Mouse (Mus musculus): ENCODE data around the gene Dock1.

DNA sequence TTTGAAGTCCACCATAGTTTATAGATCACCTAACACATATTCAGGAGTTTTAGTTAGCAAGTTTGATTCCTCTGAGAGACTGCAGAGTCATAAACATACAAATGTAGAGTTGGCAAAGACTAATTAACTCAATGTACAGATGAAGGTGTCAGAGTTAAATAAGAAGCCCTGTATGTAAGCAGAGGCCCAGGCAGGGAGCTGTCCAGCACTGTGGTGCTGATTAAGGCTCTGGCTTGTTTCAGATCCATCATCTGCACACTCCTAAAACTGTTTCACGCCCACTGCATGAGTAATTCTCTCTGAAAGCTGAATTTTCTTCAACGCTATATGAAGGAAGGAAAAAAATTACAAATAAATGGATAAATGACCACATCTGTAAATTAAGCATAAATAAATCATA lies 193.7 kb downstream of the Dock1 start:
- TF ChIP-seq CTCF (conservative IDR thresholded peaks at IDR 0.05; ENCODE audit: low read length), result no peak
- TF ChIP-seq NANOG (IDR thresholded peaks at IDR 0.05; ENCODE audit: borderline replicate concordance, low read length), result no peak
- TF ChIP-seq POU5F1 (IDR thresholded peaks at IDR 0.05; ENCODE audit: borderline replicate concordance, low read length), result no peak

Measured in E14TG2a.4 (cell line).